Mouse (Mus musculus) urinary bladder, postnatal 25 days (tissue): ENCODE data around the gene Cfap46.
A peak's percentile ranks its signal among the peaks of the same experiment; 100 is the strongest.

Experiments
- DNase-seq: peaks from one replicate; pipeline ENCODE4 v3.0.0; 2022; ENCODE audit warnings: low spot score

Gene Cfap46

GRCm38 (mm10) chr7:139683706-139684552 lies at the start of gene Cfap46:
Cfap46 (minus strand) TSS chr7:139683817.
- peak; percentile 64 for DNase-seq

- DNase-seq = no peak
Observed at GRCm38 (mm10) chr7:139731276-139731696, 47.7 kb upstream of the Cfap46 start.

DNA sequence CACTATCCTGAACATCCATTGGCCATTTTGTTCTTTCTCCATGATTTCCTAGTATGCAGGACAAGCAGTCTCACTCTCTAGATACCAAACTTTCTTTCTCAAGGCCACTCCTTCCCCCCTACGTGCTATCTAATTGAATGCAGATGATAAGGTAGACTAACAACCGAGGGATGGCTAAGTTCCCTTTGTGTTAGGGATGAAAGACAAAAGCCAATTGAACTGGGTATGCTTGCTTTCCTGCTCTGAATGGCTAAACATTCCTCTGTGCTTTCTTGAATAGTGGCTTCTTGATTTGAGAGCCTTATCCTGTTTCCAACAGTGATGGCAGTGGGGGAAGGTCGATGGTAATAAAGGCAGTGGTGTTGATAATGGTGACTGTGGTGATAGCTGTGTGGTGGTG lies 43.5 kb upstream of the Cfap46 start:
- no peak for DNase-seq

DNA sequence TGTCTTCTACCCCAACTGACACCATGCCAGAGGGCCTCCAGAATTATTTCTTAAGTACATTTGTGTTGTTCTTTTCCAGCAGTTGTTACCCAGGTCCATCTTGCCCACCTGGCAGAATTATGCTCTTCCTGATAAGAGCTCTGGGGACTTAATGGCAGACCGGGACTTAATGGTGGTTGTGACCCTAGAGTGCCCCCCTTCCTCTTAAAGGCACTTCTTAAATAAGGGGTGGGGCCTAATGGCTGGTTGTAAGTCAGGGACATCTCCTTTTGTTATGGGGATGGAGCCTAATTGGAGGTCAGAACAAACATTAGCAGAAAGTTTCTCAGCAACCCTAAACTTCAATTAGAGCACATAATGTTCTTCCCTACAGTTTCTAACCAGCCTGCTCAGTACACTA lies 42.0 kb upstream of the Cfap46 start:
- no peak for DNase-seq

GRCm38 (mm10) chr7:139723986-139724385 lies 40.4 kb upstream of the Cfap46 start:
- DNase-seq = no peak

DNA sequence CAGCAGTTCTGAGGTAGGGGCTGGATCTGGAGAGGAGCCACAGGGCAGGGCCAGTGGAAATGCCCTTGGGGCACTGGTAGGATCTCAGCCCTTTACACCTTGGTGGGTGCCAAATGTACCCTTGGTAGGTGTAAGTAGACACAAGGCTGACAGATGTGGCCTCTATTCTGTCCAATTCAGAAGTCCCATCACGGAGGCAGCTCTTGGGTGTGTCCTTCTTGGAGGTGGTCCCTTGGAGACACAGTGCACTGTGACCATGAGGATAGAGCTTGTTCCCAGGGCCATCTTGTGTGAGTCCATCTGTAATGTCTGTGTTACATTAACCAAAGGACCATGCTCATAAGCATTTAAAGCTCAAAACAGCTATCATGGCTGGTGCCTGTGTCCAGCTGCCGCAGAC lies 37.6 kb upstream of the Cfap46 start:
- DNase-seq = no peak

GRCm38 (mm10) chr7:139717781-139718180 lies 34.2 kb upstream of the Cfap46 start:
- no peak for DNase-seq

DNA sequence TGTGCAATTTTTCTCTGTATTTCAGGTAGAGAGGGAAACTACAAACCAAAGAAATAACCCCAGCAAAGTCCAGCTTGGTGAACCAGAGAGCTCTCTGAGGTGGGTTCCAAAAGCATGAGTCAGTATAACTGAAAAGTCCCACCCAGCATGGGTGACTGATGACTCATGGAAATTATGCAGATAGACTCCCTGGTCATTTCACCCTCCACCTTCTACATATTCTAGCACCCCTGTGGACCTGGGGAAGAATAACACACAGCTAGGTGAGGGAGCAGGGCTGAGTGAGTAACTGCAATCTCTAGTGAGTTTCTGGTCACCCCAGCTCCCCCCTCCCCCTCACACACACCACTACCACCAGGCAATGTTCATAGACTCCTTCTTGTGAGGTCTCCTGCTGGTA lies 28.2 kb upstream of the Cfap46 start:
- DNase-seq = no peak

DNA sequence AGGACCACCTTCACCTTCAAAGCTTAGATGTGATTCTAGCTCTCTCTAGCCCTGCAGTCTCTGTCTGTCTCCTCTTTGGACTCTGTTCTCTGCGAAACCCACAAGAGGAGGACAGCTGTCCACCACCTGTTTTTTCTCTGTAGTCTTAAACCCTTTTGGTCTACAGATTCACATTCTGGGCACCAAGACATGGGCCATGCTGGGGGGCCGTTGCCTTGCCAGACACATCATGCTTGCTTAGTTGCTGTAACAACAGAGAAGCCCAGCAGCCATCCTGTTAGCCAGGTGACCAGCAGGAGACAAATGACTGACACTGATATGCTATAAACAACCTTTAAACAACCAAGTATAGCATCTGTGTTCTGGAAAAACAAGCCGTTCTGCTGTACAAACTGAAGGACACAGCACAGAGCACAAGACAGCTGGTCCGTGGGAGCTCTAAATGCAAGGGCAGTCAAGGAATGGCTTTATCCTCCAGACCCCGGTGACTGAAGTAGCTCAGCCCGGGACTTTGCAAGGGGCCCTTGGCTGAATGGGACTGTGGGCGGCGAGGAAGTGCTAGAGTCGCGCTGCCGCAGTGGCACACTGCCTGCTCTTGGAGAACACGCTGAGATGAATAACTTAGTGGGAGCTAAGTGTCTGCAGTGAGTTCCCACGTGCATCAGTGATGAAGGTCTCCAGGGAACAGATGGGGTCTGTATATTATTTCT lies 22.9 kb upstream of the Cfap46 start:
- no peak for DNase-seq

DNA sequence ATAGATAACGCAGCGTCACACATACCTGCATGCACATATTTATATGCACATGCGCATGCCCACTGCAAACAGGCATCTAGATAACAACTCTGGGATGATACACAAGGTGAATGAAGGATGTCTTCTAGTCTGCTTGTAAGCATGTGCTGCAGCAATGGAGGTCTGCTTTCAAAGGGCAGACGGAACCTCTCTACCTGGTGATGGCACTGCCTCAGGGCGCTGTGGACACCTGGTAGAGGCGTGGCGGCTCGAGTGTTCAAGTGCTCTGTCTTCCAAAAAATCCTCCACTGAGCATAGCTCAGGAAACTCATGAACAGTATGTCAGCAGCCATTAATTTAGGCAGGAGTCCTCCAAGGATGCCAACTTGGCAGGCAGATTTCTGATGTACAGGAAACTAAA lies 22.2 kb upstream of the Cfap46 start:
- no peak for DNase-seq

GRCm38 (mm10) chr7:139705081-139705480 lies 21.5 kb upstream of the Cfap46 start:
- DNase-seq = no peak

DNA sequence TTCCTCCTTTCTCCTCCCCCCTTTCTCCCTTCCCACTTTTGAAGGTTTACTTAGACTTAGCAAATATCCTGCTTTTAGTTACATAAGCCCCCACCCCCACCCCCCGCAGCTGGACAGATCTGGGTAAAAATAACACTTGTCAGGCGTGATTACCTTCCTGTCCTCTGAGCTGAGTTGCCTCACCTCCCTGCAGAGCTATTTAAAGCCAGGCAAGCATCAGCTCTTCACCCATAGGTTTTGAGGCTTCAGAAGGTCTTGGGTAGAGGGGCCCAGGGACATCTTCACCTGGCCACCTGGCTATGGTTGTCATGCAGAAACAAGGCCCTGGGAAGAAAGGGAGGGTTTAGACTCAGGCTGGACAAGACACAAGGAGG lies 20.2 kb upstream of the Cfap46 start:
- DNase-seq = no peak

DNA sequence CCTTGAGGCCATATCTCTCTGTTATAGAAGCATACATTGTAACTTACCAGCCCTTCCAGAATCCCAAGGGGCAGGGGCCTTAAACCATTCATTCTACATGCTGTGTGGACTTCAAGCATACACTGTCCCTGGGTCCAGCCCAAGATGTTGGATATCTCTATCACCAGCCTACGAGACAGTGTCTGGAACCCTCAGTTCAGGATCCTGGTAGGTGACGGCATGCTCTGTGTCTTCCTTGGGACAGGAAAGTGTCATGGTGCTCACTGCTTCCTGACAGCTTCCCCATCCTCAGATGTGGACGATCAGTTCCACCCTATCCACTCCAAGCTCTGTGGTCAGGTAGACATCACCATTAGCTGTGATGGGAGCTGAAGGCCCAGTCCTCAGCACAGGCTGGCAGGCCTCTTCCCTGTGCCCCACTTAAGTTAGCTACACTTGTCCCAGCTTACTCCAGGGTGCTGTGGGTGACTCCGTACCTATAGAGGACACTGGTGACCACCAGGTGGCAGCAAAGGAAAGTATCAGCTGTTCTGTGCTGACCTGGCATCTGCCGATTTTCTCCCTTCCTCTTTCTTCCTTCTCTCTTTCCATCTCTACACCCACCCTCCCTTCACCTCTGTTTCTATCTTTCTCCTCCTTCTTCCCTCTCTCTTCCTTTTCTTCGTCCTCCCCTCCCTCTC lies 19.7 kb upstream of the Cfap46 start:
- DNase-seq = peak; percentile 81

DNA sequence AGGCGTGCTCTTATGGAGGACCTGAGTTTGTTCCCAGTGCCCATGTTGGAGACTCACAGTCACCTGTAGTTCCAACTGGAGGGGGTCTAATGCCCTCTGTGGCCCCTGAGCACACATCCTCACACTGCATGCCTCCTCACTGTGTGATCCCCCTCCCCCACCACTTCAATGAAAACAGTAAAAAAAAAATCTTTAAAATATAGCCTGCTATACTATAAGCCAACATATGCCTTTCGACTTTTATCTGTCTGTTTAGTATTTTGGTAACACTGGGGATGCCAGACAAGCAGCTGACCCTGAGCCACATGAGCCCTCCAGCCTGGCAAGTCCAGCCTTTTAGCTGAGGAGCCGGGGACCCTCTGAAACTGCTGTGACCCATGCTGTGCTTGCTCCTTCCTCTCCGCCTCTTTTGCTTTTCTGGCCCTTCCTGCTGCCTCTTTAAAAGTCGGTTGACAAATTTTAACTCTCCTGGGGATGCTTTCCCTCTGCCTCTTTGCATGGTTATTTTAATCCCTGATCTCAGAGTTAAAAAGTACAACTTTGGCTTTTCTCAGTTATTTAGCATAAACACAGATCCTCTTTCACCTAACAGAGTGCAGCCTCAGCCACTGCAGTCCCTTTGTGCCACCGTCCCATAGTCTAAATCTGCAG lies 18.2 kb upstream of the Cfap46 start:
- no peak for DNase-seq

DNA sequence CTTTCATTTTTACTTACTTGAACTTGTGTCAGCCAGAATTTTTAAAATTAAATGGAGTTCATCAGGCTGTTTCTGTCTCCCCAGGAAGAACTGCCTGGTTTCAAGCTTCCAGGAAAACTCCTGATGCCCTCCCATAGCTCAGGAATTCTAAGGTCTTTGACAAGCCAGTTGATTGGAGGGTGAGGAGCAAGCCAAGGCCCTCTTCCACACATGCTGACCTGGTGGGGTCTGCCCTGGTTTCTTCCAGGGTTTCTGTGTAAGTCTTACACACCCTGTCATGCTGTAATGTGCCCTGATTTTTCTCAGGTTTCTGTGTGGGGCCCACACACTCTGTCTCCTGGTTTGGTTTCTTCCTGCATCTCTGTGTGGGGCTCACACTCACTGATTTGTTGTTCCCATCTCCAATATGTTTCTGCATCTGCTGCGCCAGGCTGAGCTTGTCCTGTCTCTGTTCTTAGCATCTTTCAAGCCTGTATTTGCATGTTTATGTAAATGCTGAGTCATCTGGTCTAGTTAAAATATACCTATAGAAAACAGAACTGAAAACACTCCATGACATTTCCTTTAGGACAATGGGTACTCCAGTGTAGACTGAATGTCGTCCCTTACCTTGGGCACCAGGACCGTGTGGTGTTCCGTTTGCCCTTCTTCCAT lies 9.2 kb upstream of the Cfap46 start:
- no peak for DNase-seq

- no peak for DNase-seq
Observed at GRCm38 (mm10) chr7:139692211-139692610, 8.6 kb upstream of the Cfap46 start.

DNA sequence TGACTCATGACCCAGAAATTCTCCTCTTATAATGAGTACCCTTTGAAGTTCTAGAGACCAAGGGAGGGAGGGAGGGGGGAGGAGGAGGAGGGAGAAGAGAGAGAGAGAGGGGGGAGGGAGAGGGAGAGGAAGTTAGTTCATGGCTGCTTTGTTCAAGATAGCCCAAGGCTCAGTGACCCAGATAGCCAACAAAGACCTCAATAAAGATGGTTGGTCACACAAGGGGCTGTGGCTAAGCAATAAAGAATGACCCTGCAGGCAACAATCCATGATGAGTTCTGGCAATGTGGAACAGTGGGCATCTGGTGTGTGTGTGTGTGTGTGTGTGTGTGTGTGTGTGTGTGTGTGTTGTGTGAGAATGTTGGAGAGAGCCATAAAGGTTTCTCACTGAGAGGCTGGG lies 1.7 kb upstream of the Cfap46 start:
- no peak for DNase-seq

DNA sequence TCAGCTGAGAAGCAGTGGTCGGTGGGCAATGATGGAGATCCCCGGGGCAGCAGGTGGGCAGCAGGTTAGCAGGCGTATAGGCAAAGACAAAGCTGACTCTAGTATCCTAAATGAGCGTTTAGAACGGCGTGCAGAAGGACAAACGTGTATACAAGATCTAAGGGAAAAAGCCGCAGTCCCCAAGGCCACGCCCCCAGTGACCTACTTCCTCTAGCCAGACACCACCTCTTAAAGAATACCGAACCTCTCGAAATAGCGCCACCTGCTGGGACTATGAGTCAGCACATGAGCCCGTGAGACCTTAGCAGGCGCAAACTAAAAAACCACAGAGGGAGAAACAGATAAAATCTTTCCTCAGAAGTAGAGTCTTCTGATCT lies 924 bp upstream of the Cfap46 start:
- DNase-seq = peak; percentile 90

- no peak for DNase-seq
Observed at GRCm38 (mm10) chr7:139681921-139682598, 1.6 kb downstream of the Cfap46 start.

- DNase-seq = no peak
Observed at GRCm38 (mm10) chr7:139676433-139676832, 7.2 kb downstream of the Cfap46 start.

DNA sequence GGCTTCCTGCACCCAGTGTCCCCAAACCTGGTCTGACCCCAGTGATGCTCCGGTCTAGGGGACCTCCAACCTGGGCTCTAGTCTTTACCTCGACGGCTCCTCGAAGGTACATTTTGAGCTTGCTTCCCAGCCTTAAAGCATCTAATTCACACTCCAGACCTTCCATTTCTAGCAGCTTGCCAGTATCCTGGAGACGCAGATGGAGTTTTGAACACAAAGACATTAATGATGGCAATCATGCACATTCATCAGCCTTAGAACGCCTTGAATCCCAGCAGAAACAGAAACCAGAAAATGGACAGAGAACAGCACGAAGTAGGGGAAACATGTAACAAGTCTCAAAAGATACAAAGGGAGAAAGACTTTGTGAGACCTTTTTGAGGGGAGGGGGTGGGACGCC lies 16.7 kb downstream of the Cfap46 start:
- no peak for DNase-seq
